Mouse (Mus musculus) cortical plate, adult 2 months (tissue): ENCODE measurements around the gene Npc2. TPM values are rescaled to one million over a fixed set of nuclear protein-coding genes. Genes with fewer than 3 reads are reported as not detected.

Source experiments
- H3K27ac ChIP-seq: fragments of 200-500 bp; 2 replicates; pipeline ENCODE4 v1.5.1; 2012; ENCODE audit warnings: low read length, control low read depth, inconsistent platforms; ENCODE audit not compliant: insufficient read depth
- H3K4me1 ChIP-seq: fragments of 200-500 bp; 2 replicates; pipeline ENCODE4 v1.6.1; 2011; ENCODE audit warnings: low read length; ENCODE audit not compliant: control insufficient read depth, insufficient read depth
- H3K4me3 ChIP-seq: fragments of 200-500 bp; 2 replicates; pipeline ENCODE4 v1.5.1; 2011; ENCODE audit warnings: mild to moderate bottlenecking, low read length, control low read depth; ENCODE audit not compliant: insufficient read depth
- CTCF ChIP-seq: fragments of 200-500 bp; IDR thresholded peaks from 2 replicates; pipeline ENCODE4 v1.5.1; 2011; ENCODE audit warnings: mild to moderate bottlenecking, control low read depth, low read length; ENCODE audit not compliant: insufficient read depth; ENCODE audit errors: extremely low read depth
- POLR2A ChIP-seq: fragments of 200-500 bp; IDR thresholded peaks from 2 replicates; pipeline ENCODE4 v1.6.1; 2011; ENCODE audit warnings: mild to moderate bottlenecking, low read length, control low read depth; ENCODE audit not compliant: insufficient read depth; ENCODE audit errors: extremely low read depth
- polyA plus RNA-seq: library from polyadenylated mRNA; depleted of rRNA; stranded (reverse); fragments of >200 nt; gene quantifications from 2 replicates; pipeline ENCODE4 v1.2.3, GENCODE M21; 2012

Gene Npc2
- polyA plus RNA-seq, 1 experiment: 50.0 TPM

- Histone ChIP-seq H3K27ac (no peak overlapping the region), H3K4me1 (peaks cover 2% of the 10 kb centered on the region; the same call in 1 of the 2 replicates), H3K4me3 (no peak overlapping the region)
- TF ChIP-seq CTCF (no peak), POLR2A (no peak)
These were observed 7.4 kb downstream of the Npc2 start for GRCm38 (mm10) chr12:84765506-84765905.

- no peak overlapping the region for H3K4me3 ChIP-seq
- no peak overlapping the region for H3K27ac ChIP-seq
- TF ChIP-seq CTCF (no peak), POLR2A (no peak)
- peaks cover 2% of the 10 kb centered on the region; the same call in 1 of the 2 replicates for H3K4me1 ChIP-seq
These were observed 8.2 kb downstream of the Npc2 start for GRCm38 (mm10) chr12:84764756-84765155.

GRCm38 (mm10) chr12:84763577-84764218 is 9.3 kb downstream of the Npc2 start:
- TF ChIP-seq CTCF (no peak), POLR2A (no peak)
- Histone ChIP-seq H3K4me1 (no peaks in the 10 kb centered on the region), H3K27ac (no peak overlapping the region), H3K4me3 (no peak overlapping the region)

- Histone ChIP-seq H3K27ac (no peak overlapping the region), H3K4me3 (no peak overlapping the region), H3K4me1 (no peaks in the 10 kb centered on the region)
- TF ChIP-seq POLR2A (no peak), CTCF (no peak)
These were observed 10.4 kb downstream of the Npc2 start for GRCm38 (mm10) chr12:84762532-84762931.

GRCm38 (mm10) chr12:84759063-84759462 is 13.9 kb downstream of the Npc2 start:
- Histone ChIP-seq H3K4me3 (no peak overlapping the region), H3K4me1 (no peaks in the 10 kb centered on the region), H3K27ac (no peak overlapping the region)
- TF ChIP-seq POLR2A (no peak), CTCF (peak; percentile 43; the same call in 1 of the 2 replicates)

- Histone ChIP-seq H3K27ac (no peak overlapping the region), H3K4me1 (no peaks in the 10 kb centered on the region), H3K4me3 (no peak overlapping the region)
- TF ChIP-seq CTCF (no peak), POLR2A (no peak)
These were observed 16.9 kb downstream of the Npc2 start for GRCm38 (mm10) chr12:84756016-84756415.

GRCm38 (mm10) chr12:84755008-84755695 is 17.8 kb downstream of the Npc2 start:
- peak; percentile 60 for TF ChIP-seq CTCF
- TF ChIP-seq POLR2A: no peak
- Histone ChIP-seq H3K4me1 (no peaks in the 10 kb centered on the region), H3K4me3 (no peak overlapping the region), H3K27ac (no peak overlapping the region)

- Histone ChIP-seq H3K4me1 (no peaks in the 10 kb centered on the region), H3K4me3 (no peak overlapping the region), H3K27ac (no peak overlapping the region)
- TF ChIP-seq POLR2A: no peak
- TF ChIP-seq CTCF: no peak
These were observed 20.6 kb downstream of the Npc2 start for GRCm38 (mm10) chr12:84752131-84752977.

GRCm38 (mm10) chr12:84750661-84751060 is 22.3 kb downstream of the Npc2 start:
- no peak overlapping the region for H3K4me3 ChIP-seq
- H3K27ac ChIP-seq: no peak overlapping the region
- TF ChIP-seq POLR2A (no peak), CTCF (no peak)

GRCm38 (mm10) chr12:84748134-84748533 is 24.8 kb downstream of the Npc2 start:
- no peak overlapping the region for H3K4me3 ChIP-seq
- no peak for TF ChIP-seq POLR2A
- H3K27ac ChIP-seq: no peak overlapping the region
- no peaks in the 10 kb centered on the region for H3K4me1 ChIP-seq

More at GRCm38 (mm10) chr12:84750661-84751060, 22.3 kb downstream of the Npc2 start:
- H3K4me1 ChIP-seq: no peaks in the 10 kb centered on the region
